Mouse (Mus musculus) cerebellum, adult (tissue): ENCODE data around the gene Idnk.
"Not testable (repeated sequence)": the region's sequence is repeated elsewhere in the genome, so short reads cannot be mapped to it uniquely, and the experiment has no call there.

Source experiments
- ATAC-seq: cut with Nextera tagmentation; 2 replicates; pipeline ENCODE4 v1.9.2; 2017; ENCODE audit warnings: mild to moderate bottlenecking, moderate library complexity, mixed read lengths; ENCODE audit not compliant: insufficient number of reproducible peaks, low FRiP score, low TSS enrichment

Gene Idnk

DNA sequence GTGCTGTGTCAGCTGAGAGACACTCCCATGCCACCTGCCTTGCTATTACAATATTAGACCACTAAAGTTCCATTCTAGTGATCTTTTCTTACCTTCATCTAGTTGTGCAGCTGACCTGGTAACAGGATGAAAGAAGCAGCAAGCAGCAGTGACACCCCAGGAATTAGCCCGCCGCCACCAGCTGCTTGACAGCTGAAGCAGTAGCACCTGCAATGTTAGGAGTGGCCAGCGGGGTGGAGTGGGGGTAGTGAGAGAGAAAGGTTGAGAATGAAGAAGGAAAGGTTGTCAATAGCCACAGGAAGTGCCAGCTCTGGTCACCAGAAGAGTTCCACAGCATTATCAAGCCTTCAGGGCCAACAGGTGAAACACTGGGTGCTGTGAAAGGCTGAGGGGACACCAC, 25.8 kb upstream of the Idnk start:
- no peak for ATAC-seq

DNA sequence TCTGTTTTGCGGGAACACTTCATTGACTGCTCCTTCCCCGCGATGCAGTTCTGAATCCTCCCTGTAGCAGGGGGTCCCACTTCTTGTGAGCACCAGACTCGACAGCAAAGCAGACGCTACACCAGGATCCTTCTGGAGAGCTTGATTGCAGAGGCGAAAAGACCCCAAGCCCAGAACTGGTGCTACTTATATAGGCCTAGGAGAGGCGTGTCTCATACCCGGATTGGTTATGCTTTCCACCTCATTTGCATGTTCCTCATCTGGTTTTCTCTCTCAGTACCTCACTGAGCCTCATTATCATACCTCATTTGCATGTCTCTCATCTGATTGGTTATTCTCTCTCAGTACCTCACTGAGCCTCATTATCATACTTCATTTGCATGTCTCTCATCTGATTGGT, 10.8 kb upstream of the Idnk start:
- ATAC-seq = not testable (repeated sequence)

DNA sequence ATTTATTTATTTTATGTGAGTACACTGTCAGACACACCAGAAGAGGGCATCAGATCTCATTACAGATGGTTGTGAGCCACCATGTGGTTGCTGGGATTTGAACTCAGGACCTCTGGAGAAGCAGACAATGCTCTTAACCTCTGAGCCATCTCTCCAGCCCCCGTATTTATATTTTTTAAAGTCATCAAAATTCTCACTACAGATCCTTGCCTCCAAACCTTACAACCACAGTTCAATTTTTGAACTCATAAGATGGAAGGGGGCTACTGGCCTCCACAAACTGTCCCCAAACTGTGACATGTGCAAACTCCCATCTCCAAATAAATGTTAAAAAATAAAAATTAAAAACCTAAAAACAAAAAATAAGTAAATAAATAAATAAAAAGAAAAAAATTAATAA, 9.7 kb upstream of the Idnk start:
- no peak for ATAC-seq

DNA sequence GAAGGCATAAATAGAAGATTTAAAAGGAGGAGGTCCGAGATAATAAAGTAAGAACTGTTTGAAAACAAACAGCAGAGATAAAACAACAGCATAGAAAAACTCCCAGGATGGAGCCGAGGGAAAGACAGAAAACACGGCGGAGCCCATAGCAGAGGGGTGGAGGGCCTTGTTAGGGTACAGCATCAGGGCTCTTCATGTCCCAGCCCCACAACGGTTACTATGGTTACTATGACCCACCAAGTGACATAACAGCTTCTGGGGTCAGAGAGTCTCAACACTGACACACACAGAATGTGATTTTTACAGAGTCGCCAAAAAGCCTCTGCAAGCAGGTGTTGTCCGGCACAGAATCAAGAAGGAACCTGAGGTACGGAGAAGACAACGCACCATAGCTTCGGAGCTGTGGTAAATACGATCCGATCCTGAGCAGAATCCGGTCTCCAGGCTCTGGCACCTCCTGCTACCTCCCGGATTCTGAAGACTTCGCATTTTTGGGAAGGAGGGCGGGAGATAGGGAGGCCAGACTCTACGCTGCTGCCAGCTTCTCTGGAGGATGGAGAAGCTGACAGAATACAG, 9.1 kb upstream of the Idnk start:
- ATAC-seq = peak; percentile 66; the same call in 1 of the 2 replicates

DNA sequence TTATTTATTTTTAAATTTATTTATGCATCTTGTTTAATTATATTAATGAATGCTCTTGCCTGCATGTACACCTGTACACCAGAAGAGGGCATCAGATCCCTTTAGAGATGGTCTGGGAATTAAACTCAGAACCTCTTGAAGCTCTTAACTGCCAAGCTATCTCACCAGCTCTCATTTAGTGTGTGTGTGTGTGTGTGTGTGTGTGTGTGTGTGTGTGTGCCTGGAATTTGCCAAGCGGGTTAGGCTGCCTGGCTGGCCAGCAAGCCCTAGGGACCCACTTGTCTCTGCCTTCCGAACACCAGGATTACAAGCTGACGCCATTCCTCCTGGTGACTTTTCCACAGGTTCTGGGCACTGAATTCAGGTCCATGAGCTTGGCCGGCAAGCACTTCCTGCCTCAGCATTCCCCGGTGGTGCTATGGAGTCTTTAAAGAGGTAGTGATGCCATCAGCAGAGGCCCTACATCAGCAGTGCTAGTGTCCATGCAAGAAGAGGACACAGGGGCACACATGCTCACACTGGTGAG, 8.4 kb upstream of the Idnk start:
- peak; percentile 45; the same call in 1 of the 2 replicates for ATAC-seq

DNA sequence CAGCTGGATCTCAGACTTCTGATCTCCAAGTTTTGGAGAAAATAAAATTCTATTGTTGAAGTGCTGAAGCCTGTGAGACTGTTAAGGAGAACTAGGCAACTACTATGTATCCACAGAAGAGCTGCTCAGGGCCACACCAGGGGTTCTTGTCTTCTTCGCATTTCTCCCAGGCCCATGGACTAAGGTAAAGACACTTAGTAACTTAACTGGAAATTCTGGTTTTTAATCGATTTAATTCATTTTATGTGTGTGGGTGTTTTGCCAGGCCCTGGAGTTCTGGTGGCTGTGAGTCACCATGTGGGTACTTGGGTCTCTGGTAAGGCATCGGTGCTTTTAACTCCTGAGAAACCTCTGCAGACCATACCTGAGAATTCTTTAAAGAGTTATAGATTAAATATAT, 7.8 kb upstream of the Idnk start:
- no peak for ATAC-seq

DNA sequence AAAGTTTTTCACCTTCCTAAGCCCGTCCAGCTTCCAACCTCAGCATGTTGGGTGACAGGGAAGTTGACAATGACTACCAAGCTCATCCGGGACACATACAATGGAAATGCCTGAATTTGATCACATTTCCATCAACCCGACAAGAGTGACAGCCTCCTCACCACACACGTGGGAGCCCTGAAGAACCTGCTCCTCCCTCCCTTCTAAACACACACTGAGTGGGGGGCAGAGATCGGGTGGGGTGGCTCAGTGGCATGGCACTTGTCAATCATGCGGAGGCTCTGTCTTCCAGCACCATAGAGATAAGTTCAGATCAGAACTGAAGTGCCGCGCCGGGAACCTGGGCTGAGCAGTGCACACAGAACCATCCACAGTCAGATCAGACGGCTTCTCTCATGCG, 7.0 kb upstream of the Idnk start:
- no peak for ATAC-seq

DNA sequence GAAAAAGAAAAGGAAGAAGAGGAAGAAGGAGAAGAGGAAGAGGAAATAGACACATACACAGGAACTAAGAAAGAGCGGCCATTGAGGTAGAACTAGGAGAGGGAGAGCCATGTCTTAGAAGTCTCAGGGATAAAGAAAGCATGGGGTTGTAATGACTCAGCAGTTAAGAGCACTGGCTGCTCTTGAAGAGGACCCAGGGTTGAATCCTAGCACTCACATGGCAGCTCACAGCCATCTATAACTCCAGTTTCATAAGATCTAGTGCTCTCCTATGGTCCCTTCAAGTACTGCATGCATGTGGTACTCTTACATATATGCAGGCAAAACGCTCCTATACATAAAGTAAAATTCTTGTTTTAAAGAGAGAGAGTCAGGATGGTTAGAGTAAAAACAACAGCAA, 1.4 kb upstream of the Idnk start:
- ATAC-seq = no peak

DNA sequence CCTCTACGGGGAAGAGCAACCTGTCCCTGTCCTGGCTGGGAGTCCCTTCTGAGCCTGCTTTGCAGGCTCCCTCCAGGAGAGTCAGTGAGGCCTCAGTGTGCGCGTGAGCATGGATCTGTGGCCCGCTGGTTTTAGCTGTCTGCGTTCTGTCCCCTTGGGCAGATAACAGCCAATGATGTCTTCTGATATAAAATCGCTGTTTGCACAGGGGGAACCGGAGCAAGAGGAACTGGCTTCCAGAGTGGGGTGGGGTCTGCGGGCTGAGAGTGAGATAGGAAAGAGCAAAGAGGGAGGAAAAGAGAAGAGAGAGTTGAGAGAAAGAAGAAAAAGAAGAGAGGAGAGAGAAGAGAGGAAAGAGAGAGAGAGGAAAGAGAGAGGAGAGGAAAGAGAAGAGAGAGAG, 413 bp upstream of the Idnk start:
- 0 out of 2 replicates have a peak, but pooled peaks have one; percentile 23 for ATAC-seq

DNA sequence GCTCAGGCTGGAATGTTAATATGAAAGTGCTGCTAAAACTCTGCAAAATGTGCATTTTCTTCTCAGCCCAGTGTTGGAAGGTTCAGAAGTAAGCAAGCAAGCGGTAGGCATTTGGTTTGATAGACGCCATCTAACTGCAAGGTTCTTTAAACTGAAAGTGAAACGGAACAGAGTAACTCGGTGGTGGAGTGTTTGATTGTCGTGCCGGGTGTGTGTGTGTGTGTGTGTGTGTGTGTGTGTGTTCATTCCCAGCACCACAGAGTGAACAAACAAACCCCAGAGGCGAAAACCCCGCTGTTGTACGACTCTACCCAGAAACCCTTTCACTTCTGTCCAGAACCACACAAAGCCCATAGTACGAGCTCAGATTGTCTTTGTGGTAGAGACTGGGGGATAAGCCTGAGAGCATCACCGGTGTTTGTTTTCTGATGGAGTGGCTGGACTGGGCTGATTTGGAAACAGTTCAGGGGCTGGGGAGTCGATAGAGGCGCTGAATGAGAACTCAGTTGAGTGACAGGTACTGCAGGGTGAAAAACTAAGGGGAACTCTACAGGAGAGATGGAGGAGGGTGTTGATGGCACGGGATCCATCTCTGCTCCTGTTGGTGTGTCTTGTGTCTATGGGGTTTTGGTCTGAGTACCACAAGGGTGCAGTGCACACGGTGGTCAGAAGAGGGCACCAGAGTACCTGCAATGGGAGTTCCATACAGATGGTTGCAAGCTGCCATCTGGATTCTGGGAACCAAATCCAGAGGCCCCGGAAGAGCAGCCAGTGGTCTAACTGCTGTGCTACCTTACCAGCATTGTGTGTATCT, 857 bp downstream of the Idnk start:
- peak; percentile 22; the same call in 1 of the 2 replicates for ATAC-seq

DNA sequence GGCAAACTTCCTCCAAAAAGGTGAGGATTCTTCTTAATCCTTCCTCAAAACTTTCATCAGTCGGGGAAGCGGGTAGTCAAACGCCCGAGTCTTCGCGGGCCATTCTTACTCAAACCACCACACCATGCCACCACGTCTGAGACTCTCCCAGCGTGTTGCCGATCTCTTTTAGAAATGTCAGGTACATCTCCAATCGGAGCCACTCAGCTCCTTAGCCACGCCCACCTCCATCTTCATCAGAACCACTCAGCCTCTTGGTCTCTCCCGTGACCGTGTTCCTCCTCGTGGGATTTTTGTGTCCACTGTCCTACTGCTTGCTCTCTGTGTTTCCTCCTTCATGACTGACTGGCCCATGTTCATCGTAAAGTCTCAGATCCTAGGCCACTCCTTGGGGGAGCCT, 3.3 kb downstream of the Idnk start:
- ATAC-seq = no peak

DNA sequence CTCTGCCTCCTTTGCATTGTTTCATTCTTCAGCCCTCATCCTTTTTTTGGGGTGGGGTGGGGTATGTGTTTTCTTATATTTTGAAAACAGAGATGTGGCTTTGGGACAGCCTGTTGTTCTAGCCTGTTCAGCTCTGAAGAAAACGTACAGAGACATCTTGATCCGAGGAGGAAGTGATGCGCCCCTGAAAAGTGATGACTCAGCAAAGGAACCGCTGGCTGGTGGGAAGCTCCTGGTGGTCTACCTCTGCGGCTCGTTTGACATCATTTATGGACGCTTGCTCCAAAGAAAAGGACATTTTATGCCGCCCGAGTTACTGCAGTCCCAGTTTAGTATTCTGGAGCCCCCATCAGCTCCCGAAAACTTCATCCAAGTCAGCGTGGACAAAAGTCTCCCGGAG, 5.9 kb downstream of the Idnk start:
- no peak for ATAC-seq

DNA sequence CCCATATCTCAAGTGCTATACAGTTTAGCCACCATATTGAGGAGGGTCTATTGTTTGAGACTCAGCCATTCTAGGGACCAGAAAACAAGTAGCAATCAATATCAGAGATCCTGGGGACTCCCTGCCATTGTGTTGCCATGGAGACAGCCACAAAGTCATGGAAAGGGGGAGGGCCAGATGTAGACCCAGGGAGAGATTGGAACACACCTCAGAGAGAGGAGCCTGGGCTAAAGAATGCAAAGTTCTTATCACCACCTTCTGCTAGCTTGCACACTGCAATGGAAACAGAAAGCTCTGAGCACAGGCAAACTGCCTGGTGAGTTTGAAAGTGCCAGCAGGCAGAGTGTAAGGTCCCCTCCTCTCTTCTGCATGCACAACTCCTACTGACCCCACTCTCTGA, 10.7 kb downstream of the Idnk start:
- no peak for ATAC-seq

DNA sequence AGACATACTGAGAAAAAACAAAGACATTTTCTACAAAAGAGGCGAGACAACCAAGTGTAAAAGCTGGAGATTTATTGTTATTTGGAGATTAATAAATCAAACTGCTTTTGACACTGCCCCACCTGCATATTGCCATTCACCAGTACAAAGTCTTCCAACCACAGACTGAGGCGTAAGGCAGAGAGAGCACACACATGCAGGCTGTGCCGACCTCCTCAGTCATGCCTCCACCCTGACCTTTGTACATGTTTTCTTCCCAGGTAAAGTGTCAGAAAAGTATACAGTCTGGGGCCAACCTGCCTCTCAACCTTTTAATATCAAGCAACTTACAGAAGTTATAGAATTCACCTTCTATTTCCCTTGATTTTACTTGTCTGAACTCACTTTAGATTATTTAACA, 18.7 kb downstream of the Idnk start:
- no peak for ATAC-seq

DNA sequence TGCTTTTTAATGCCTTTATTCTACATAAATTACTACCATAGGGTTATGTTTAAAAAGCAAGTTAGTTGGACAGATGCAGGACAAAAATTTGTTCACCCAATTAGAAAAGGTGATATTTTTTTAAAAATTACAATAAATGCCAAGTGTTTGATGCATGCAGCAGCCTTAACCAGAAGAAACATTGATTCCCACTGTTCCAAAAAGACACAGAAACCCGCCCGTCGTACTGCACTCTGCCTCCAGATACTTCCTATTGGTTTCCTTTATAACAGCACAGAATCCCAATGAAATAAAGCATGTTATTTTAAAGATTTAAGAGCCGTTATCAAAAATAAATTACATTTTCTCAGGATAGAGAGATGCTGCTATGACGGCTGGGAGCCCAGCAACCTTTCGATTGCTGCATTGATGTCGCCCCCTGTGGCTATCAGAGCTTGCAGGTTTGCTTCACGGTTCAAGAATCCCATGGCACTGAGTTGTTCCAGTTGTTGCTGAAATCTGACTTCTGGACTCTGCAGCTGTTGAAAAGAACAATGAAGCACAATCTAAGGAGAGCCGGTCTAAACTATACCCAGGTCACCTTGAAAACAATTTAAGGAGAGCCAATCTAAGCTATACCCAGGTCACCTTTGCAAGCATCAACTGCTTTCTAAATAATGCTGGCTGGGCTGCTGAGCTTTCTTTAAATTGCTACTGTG, 20.2 kb downstream of the Idnk start:
- ATAC-seq = no peak

DNA sequence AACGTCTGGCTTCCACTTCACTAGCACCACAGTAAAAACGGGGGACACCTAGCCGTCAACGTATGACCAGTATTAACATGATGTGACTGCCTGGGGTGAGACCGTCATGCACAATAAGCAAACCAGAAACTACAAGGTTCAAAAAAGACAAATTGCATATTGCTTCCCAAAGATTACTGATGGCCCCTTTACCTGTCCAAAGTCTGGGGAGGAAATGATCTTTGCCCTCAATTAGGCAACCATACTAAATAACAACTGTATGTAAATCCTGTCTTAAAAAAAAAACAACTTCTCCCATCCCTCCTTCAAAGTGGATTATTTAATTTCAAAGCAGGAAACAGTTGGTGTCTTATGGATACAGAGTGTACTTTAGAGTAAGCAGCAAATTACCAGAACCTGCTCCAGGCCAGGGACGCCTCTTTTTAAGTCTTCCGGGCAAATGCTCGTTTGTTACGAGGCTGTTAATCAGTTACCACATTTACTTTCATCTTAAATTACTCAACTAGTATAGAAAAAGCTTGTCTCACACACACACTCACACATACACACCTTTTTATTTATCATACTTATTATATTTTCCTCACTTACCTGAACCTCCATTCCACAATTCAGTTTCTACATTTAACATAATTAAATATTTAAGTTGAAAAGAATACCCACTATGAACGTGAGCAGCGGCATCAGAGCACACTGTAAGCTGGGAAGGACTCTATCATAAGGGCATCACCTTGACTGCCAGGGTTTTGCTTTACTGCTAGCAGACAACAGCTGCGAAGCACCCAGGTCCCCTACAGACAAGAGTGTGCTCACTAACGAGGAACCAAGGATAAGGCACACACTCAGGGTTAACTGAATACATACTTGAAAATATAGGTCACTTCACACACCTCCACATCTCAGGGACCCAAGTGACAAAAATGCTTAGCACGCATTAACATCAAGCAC, 24.4 kb downstream of the Idnk start:
- ATAC-seq = no peak

DNA sequence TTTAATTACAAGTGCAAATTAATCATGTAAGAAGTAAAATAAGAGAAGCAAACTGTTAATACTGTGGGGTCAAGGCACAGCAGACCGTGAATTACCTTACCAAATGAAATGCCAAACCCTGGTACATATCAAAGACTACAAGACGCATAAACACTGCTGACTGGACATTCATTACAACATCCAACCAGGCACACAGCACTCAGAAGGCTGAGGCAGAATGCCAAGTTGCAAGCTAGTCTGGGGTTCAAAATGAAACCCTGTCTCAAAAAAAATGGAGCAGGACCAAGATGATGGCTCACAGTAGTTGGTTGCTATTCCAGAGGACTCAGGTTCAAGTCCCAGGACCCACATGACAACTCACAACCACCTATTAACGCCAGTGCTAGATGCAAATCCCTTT, 26.7 kb downstream of the Idnk start:
- ATAC-seq = no peak

DNA sequence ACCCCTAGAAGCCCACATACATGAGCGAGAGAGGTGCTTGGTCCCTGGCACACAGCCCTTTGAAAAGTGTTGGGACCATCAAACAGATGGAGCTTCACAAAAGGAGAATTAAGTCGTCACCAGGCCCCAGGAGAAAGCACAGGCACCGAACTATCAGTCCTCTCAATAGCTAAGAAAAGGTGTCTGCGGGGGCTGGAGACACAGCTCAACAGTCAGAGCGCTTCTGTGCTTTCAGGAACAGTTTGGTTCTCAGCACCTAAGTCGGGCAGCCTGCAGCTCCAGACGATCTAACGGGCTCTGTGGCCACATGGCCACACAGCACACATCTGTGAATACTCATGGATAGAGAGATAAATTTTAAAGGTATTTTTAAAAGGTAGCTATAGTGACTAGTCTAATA, 28.8 kb downstream of the Idnk start:
- ATAC-seq = no peak

DNA sequence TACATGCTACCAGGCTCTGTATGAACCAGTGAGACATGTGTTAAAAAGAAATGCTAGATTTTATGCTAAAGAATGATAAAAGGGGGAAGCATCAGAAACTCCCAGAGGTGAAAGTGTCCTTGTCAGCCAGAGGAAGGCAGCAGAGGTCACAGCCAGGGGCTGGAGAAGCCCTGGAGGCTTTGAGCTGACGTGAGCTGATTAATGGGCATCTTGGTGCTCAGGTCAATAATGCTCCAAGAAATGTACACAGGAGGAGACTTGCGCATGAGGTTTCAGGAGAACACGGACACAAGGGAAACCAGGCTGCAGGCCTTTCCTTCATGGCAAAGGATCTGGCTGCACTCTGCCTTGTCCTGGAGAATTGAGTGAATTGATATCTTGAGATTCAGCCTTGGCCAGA, 30.3 kb downstream of the Idnk start:
- no peak for ATAC-seq

DNA sequence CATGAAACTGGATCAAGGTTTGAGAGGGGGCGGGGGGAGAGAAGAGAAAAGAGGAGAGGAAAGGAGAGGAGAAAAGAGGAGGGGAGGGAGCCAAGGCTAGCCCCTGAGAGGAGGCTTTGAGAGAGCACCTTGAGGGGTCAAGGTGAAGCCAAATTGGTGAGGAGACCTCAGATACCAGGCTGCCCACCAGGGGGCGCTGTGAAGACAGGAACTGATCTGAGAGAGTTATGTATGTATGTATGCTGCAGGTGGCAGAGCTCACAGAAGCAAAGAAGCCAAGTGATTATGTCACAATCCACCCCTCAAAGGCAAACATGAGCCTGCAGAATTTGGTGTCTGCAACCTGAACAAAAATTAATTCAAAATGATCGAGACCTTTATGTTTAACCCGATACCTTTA, 31.0 kb downstream of the Idnk start:
- peak; percentile 78 for ATAC-seq
